Mouse (Mus musculus) CH12.LX (cell line): ENCODE results near the gene A830031A19Rik.
A peak's percentile ranks its signal among the peaks of the same experiment; 100 is the strongest.

Experiments used
- CHD1 ChIP-seq: IDR thresholded peaks from 2 replicates; pipeline ENCODE4 v1.6.1; 2012; ENCODE audit warnings: low read depth, low read length, improper control_type of control experiment, inconsistent platforms
- CTCF ChIP-seq, 2 experiments: IDR thresholded peaks in 1 of 2; conservative IDR thresholded peaks in 1 of 2; 2 replicates each; pipeline ENCODE4 v1.5.1; 2011 to 2012; ENCODE audit warnings: low read depth in 2 of 2, low read length in 2 of 2, improper control_type of control experiment in 1 of 2, inconsistent platforms in 1 of 2, mild to moderate bottlenecking in 1 of 2, moderate library complexity in 1 of 2
- ELF1 ChIP-seq: IDR thresholded peaks from 2 replicates; pipeline ENCODE4 v1.6.1; 2014; ENCODE audit warnings: low read depth, mild to moderate bottlenecking, inconsistent platforms, low read length, improper control_type of control experiment
- EP300 ChIP-seq: IDR thresholded peaks from 2 replicates; pipeline ENCODE4 v1.6.1; 2011; ENCODE audit warnings: low read length, improper control_type of control experiment
- ETS1 ChIP-seq: conservative IDR thresholded peaks from 2 replicates; pipeline ENCODE4 v1.6.1; 2012; ENCODE audit warnings: low read depth, mild to moderate bottlenecking, inconsistent platforms, low read length, improper control_type of control experiment, moderate library complexity
- IRF4 ChIP-seq: IDR thresholded peaks from 2 replicates; pipeline ENCODE4 v1.6.1; 2014; ENCODE audit warnings: low read depth, mild to moderate bottlenecking, inconsistent platforms, low read length, improper control_type of control experiment
- JUND ChIP-seq: conservative IDR thresholded peaks from 2 replicates; pipeline ENCODE4 v1.6.1; 2011; ENCODE audit warnings: low read depth, low read length, improper control_type of control experiment
- MAX ChIP-seq: IDR thresholded peaks from 2 replicates; pipeline ENCODE4 v1.6.1; 2011; ENCODE audit warnings: low read length, improper control_type of control experiment
- POLR2A ChIP-seq: IDR thresholded peaks from 2 replicates; pipeline ENCODE4 v1.6.1; 2011; ENCODE audit warnings: low read depth, mild to moderate bottlenecking, improper control_type of control experiment, low read length
- POLR2AphosphoS2 ChIP-seq: IDR thresholded peaks from 2 replicates; pipeline ENCODE4 v1.6.1; 2011; ENCODE audit warnings: low read depth, low read length, improper control_type of control experiment
- SIN3A ChIP-seq: IDR thresholded peaks from 2 replicates; pipeline ENCODE4 v1.6.1; 2012; ENCODE audit warnings: low read length, improper control_type of control experiment, inconsistent platforms
- TCF12 ChIP-seq: IDR thresholded peaks from 2 replicates; pipeline ENCODE4 v1.6.1; 2014; ENCODE audit warnings: low read depth, mild to moderate bottlenecking, inconsistent platforms, low read length, improper control_type of control experiment
- ZKSCAN1 ChIP-seq: IDR thresholded peaks from 2 replicates; pipeline ENCODE4 v1.6.1; 2012; ENCODE audit warnings: low read depth, inconsistent platforms, low read length, improper control_type of control experiment, borderline replicate concordance
- ZMIZ1 ChIP-seq: IDR thresholded peaks from 2 replicates; pipeline ENCODE4 v1.6.1; 2012; ENCODE audit warnings: low read depth, mild to moderate bottlenecking, inconsistent platforms, low read length, improper control_type of control experiment

GRCm38 (mm10) chr11:24076127-24076650, 1.3 kb upstream of the A830031A19Rik start:
- peak in 1 of 2 experiments; percentile 35; a peak in 2 of 4 replicates for TF ChIP-seq CTCF (conservative IDR thresholded peaks at IDR 0.05 in 1 of 2, IDR thresholded peaks at IDR 0.05 in 1 of 2; ENCODE audit: low read depth in 2 of 2, low read length in 2 of 2)
- TF ChIP-seq CHD1, result no peak
- peak; percentile 49 for TF ChIP-seq ETS1
- TF ChIP-seq JUND, result no peak
- TF ChIP-seq ZMIZ1, result no peak
- TF ChIP-seq POLR2A, result no peak
- TF ChIP-seq POLR2AphosphoS2, result no peak
- no peak; the same call in 1 of the 2 replicates for TF ChIP-seq IRF4
- TF ChIP-seq TCF12, result no peak
- no peak for TF ChIP-seq ZKSCAN1
- peak; percentile 32; the same call in 1 of the 2 replicates for TF ChIP-seq SIN3A
- no peak for TF ChIP-seq MAX
- TF ChIP-seq EP300, result no peak
- TF ChIP-seq ELF1, result no peak
